Mouse (Mus musculus) right cerebral cortex, postnatal 14 days (tissue): ENCODE data around the gene Gm20388.
"Not testable (repeated sequence)": the region's sequence is repeated elsewhere in the genome, so short reads cannot be mapped to it uniquely, and the experiment has no call there.

Experiments
- DNase-seq: peaks from one replicate; pipeline ENCODE4 v3.0.0; 2022

Gene Gm20388

GRCm38 (mm10) chr8:120351332-120352071 lies 440.9 kb downstream of the Gm20388 start:
- DNase-seq = no peak

GRCm38 (mm10) chr8:120352096-120352495 lies 441.5 kb downstream of the Gm20388 start:
- peak; percentile 58 for DNase-seq

DNA sequence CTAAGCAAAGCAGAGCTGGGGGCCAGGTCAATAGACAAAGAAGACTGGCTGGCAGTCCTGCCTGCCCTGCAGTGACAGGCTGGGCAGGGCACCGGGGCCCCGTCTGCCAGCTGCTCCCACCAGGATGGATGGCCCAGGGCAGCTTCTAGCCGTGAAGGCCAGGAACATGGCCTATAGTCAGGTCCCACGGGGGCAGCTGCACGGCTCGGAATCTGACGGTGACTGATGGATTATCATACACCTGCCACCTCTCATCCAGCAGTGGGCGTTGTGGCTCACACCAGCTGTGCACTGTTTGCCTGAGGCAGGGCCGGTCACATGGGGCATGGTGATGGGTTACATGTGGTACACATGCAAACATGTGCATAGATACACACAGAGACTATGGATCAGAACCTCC lies 445.4 kb downstream of the Gm20388 start:
- no peak for DNase-seq

DNA sequence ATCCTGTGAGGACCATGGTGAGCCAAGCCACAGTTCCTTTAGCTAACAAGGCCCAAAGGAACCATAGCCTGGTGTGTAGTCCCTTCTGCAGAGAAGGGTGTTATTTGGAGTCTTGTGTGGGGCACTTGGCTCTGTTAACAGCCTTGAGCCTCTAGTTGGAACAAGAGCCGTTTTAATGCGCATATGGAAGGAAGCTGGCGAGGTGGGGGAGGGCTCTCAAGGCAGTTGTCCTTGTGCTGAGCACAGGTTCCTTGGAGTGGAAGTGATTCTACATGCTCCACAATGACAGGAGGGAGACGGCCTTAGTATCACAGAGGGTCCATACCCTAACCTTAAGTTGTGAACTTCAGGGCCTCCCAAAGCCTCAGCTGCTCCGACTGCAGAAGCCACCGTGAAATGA lies 446.9 kb downstream of the Gm20388 start:
- DNase-seq = no peak

- peak; percentile 55 for DNase-seq
These were observed 450.7 kb downstream of the Gm20388 start for GRCm38 (mm10) chr8:120361301-120361700.

GRCm38 (mm10) chr8:120363552-120364071 lies 453.0 kb downstream of the Gm20388 start:
- DNase-seq = no peak

DNA sequence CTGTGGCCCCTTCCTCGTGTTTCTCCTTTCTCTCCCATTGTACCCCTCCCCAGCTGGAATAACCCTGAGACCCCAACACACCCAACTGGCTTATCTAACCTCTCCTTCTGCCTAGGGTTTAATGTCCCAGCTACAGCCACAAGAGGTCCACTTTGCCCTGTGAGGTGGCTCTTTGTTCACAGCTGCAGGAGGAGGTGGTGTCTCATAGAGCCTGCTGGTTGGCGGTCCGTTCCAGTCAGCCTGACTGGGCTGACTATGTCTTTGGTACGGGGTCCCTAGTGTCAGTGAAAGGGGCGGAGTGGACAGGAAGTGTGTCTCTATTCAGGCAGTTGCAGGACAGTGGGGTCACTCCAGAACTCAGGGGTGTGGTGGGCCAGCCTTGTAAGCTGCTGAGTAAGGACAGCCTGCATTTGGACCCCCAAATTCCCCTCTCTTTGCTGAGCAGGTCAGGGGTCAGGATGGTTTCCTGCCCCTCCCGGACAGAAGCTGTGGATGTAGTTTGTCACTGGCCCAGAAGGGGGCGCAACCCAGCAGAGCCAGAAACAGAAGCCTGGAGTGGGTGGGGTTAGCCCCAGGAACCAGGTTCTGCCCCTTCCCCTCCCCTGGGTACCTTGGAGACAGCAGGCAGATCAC lies 453.6 kb downstream of the Gm20388 start:
- no peak for DNase-seq

DNA sequence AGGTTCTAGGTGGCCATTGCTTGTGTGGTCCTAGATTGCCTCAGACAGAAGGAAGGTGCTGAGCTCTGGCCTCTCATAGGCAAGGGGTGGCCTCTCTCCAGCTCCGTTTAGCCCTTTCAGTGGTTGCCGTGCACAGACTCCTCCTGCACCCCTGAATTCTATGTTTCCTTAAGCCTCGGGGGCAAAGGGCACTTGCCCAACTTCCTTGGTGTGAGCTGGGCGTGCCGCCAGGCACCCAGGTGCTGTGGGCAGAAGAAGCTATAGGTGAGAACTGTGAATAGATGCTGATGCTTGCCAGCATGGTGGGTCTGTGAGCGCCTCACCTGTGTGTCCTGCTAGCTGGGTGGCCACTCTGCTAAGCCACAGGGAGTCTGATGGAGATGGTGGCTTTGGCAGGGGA lies 456.2 kb downstream of the Gm20388 start:
- no peak for DNase-seq

DNA sequence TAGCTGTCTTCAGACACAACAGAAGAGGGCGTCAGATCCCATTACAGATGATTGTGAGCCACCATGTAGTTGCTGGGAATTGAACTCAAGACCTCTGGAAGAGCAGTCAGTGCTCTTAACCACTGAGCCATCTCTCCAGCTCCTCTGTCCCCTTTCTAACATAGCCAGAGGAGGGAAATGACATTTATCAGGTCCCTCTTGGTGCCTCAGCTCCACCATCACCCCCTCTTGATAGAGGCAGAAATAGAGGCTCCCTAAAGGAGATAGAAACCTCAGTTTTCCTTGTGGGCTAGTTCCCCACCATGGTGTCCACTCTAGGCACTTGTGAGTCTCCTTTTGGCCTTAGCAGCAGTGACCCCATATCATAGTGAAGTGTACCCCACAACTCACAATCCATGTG lies 457.6 kb downstream of the Gm20388 start:
- DNase-seq = not testable (repeated sequence)

DNA sequence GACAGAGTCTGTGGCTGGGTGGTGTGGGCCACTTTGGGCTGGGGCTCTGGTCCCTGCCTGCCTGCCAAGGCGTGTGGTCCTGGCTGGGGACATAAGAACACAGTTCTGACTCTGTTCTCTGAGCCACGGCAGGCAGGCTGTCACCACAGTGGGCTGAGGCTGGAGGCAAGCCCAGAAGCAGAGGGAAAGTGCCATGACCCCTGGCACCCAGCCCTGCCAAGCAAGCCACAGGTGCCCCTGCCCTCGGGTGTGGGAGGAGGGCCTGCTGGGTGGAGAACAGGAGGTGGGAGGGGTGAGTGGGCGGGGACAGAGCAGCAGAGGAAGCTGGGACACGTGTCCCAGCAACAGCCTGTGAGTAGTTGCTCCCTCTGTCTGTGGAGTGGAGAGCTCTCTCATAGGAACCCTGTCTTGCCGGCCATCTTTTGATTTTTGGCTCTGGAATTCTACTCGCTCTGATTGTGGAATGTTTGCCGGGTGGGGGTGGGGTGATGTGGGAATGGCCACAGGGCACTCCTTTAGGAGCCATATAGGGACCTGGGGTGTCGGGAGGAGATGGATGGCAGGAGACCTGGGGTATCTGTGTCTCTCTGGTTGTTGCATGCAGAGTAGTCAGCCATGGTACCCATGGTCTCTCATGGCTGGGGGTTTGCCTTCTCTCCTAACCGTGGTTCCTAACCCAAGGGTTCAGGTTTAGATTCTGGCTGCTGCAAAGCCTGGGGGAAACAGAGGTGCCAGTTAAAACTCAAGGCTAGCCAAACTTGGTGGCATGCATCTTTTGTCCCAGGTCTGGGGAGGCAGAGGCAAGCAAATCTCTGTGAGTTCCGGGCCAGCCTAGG lies 458.4 kb downstream of the Gm20388 start:
- peak; percentile 75 for DNase-seq

DNA sequence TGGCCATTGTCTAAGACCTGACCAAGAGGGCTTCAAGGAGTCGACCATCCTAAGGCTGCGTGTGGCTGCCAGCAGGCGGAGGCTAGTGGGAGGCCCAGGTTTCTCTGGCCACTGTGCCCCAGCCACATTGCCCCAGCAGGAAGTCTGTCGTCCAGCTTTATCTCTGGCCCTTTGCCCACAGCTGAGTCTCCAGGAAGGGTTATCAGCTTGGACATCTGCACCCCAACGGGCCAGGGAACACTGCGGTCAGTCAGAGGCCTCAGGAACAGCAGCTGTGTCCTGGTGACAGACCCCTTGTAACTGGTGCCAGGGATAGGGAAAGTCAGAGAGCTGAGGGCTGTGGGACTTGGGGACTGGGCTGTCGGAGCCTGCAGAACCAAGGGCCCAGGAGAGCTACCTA lies 459.3 kb downstream of the Gm20388 start:
- peak; percentile 45 for DNase-seq

GRCm38 (mm10) chr8:120370461-120370860 lies 459.8 kb downstream of the Gm20388 start:
- DNase-seq = no peak

DNA sequence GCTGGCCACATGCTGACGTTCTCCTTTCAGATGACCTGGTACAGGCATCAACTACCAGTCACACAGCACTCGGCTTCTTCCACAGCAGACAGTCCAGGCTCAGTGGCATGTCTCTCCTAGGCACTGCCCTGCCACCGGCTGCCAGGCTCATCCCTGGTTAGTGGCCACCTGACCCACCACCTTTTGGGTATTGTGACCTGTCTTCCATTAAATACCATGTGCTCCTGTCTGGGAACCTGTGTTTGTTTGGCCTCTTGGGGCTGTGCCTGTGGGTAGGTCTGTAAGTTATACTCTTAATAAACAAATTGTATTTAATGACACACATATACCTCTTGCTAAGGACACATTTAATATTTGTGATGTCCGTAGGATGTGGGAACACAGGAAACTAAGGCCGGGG lies 460.5 kb downstream of the Gm20388 start:
- DNase-seq = no peak

DNA sequence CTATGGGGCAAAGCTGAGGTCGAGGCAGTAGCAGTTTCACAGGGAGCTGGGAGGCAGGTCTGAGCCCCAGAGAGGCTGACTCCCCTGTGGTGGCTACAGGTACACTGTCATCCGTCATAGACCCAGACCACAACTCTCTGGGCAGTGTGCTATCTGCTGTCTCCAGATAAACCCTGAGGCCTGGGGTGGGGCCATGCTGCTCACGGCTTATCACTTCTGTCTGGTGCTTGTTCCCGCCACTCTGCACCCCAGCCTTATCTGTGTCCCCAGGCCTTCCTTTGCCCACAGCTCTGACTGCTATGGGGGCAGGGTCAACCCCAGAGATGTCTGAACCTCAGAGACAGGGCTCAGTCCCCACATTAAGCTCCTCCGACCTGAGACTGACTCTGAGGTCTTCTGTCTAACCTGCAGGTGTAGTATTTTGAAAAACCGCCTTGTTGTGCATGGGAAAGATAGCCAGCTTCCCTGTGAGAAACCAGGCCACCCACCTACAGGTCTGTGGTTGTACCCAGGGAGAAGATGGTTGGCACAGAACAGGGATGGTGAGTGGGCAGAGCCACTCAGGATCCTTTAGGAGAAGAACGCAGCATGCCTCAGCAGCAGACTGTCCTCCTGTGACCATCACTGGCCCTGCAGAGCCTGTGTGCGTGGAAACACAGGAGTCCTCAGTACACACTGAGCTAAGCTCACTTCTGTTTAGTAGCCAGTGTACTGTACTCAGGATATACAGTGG lies 461.2 kb downstream of the Gm20388 start:
- no peak for DNase-seq

DNA sequence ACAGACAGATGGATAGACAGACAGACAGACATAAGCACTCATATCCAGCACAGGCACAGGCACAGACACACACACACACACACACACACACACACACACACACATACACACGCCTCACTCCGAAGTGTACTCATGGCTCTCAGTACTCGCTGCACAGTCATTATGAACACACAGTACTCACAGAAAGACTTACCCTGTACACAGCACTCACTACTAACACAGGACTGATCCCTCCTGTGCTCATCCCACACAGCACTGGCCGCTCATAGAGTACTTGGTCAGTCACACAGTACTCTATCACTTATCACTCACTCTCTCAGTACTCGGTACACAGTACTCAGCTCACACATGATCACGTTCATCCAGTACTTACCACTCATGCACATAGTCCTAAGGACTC lies 462.0 kb downstream of the Gm20388 start:
- no peak for DNase-seq

- DNase-seq = no peak
These were observed 463.0 kb downstream of the Gm20388 start for GRCm38 (mm10) chr8:120373621-120374020.

GRCm38 (mm10) chr8:120374070-120374469 lies 463.4 kb downstream of the Gm20388 start:
- no peak for DNase-seq

DNA sequence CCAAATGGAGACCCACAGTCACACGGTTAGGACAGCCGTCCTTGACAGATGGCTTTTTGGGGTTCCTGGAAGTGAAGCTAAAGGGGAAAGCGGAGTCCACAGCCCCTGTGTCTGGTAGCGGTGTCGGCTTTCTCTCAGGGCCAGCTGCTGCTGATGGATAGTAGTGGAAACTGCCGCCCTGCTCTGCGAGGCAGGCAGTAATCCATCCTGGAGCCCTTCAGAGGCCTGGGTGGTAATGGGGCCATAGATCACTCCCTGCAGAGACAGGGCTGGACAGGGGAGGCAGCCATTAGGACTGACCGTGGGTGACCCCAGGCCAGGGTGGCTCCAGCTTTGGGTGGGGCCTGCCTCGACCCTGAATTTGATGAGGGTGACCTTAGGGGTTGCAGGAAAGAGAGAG lies 463.9 kb downstream of the Gm20388 start:
- DNase-seq = no peak

- no peak for DNase-seq
These were observed 464.5 kb downstream of the Gm20388 start for GRCm38 (mm10) chr8:120375170-120375569.

DNA sequence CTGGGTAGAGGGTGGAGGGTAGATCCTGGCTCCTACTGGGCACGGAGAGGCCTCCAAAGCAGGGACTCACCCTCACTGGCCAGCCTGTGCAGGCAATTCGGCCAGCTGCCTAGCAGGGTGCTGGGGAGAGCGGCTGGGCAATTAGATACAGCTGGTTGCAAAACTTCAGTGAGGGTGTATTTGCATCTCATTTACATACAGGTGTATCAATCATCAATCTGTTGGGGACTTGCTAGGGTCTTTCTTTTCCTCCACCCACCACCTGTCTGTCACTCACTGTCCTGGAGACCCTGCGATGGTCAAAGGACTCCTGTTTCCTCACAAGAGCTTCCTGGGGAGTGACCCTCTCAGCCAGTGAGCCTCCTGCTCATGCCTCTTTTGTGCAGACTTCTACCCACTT lies 465.6 kb downstream of the Gm20388 start:
- no peak for DNase-seq

GRCm38 (mm10) chr8:120376847-120377802 lies 466.5 kb downstream of the Gm20388 start:
- DNase-seq = no peak

DNA sequence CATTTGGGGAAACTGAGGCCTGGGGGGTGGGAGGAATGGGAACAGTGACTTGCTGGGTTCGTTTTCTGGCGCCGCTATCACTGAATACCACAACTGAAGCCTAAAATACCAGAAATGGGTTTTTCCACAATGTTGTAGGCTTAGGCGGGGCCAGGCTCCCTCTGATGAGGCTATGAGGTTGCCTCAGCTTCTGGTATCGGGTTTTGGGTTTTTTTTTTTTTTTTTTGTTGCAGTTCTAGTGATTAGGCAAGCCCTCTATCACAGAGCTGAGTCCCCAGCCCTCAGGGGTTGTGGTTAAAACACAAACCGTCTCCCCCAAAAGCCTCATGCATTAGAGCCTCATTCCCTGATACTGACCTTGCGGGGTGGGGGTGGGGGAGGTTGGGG lies 467.2 kb downstream of the Gm20388 start:
- no peak for DNase-seq
